Mouse (Mus musculus) liver, postnatal 0 days (tissue): ENCODE data around the gene Wfdc3. TPM values are rescaled to one million over a fixed set of nuclear protein-coding genes. Genes with fewer than 3 reads are reported as not detected.
A peak's percentile ranks its signal among the peaks of the same experiment; 100 is the strongest.

Experiments
- ATAC-seq: fragments of 200-750 bp; cut with Nextera tagmentation; 2 replicates; pipeline ENCODE4 v1.8.0; 2017; ENCODE audit warnings: mild to moderate bottlenecking, moderate library complexity
- DNase-seq: peaks from one replicate; pipeline ENCODE4 v3.0.0-alpha.2; 2016
- H3K27ac ChIP-seq: fragments of 300-500 bp; sonication (generic); 2 replicates; pipeline ENCODE4 v1.5.1; 2014; ENCODE audit warnings: antibody characterized with exemption, moderate library complexity, mild to moderate bottlenecking, low read depth
- H3K27me3 ChIP-seq: fragments of 300-500 bp; sonication (generic); 2 replicates; pipeline ENCODE4 v1.6.1; 2014; ENCODE audit warnings: low read length, control low read depth, mixed read lengths; ENCODE audit not compliant: insufficient read depth
- H3K36me3 ChIP-seq: fragments of 300-500 bp; sonication (generic); replicated peaks from 2 replicates; pipeline ENCODE4 v1.6.1; 2014; ENCODE audit warnings: mild to moderate bottlenecking, control low read depth, low read length, moderate library complexity, mixed read lengths; ENCODE audit not compliant: insufficient read depth
- H3K4me1 ChIP-seq: fragments of 300-500 bp; sonication (generic); 2 replicates; pipeline ENCODE4 v1.6.1; 2014; ENCODE audit warnings: antibody characterized with exemption, mild to moderate bottlenecking, control low read depth; ENCODE audit not compliant: insufficient read depth
- H3K4me2 ChIP-seq: fragments of 300-500 bp; sonication (generic); 2 replicates; pipeline ENCODE4 v1.6.1; 2014; ENCODE audit warnings: low read depth, mild to moderate bottlenecking, low read length, moderate library complexity, mixed read lengths
- H3K4me3 ChIP-seq: fragments of 300-500 bp; sonication (generic); 2 replicates; pipeline ENCODE4 v1.5.1; 2014; ENCODE audit warnings: low read depth, low read length
- H3K9ac ChIP-seq: fragments of 300-500 bp; sonication (generic); replicated peaks from 2 replicates; pipeline ENCODE4 v1.6.1; 2014; ENCODE audit warnings: mild to moderate bottlenecking, moderate library complexity
- H3K9me3 ChIP-seq: fragments of 300-500 bp; sonication (generic); 2 replicates; pipeline ENCODE4 v1.6.1; 2016; ENCODE audit warnings: mild to moderate bottlenecking, control low read depth, low read length, mixed read lengths
- CTCF ChIP-seq: sonication (generic); IDR thresholded peaks from 2 replicates; pipeline ENCODE4 v1.5.1; 2016; ENCODE audit warnings: antibody characterized with exemption, low read depth
- EP300 ChIP-seq: IDR thresholded peaks from 2 replicates; pipeline ENCODE4 v1.6.1; 2016; ENCODE audit warnings: antibody characterized with exemption, low read depth, mild to moderate bottlenecking
- WGBS: fragments of 180-500 bp; shearing (Covaris S2); extraction: QIAGEN DNeasy Blood & Tissue Kit; methylation state at CpG from one replicate; pipeline ENCODE4 v1.1.7; 2014; ENCODE audit not compliant: insufficient replicate concordance; 5-methylcytosine and 5-hydroxymethylcytosine counted together
- polyA plus RNA-seq: library from polyadenylated mRNA; unstranded; fragments of >200 nt; fragmentation: Nextera tagmentation; extraction: Ambion mirVana; gene quantifications from 2 replicates; pipeline ENCODE4 v1.2.1, GENCODE M21; 2015

The Wfdc3 gene
- polyA plus RNA-seq, 1 experiment from 2014 or later, result 2.0 TPM

GRCm38 (mm10) chr2:164761502-164761901 lies 15.8 kb upstream of the Wfdc3 start:
- H3K9ac ChIP-seq, result peak overlapping the region; percentile 55
- no peaks in the 10 kb centered on the region for H3K9me3 ChIP-seq
- H3K27ac ChIP-seq, result peak overlapping the region; percentile 73
- TF ChIP-seq EP300 (peak; percentile 96), CTCF (no peak)
- peaks cover 80% of the 10 kb centered on the region for H3K36me3 ChIP-seq
- DNase-seq, result peak; percentile 60
- no peak overlapping the region for H3K4me3 ChIP-seq
- no peaks in the 10 kb centered on the region for H3K27me3 ChIP-seq
- peaks cover 47% of the 10 kb centered on the region for H3K4me1 ChIP-seq
- peak; percentile 91 for ATAC-seq
- WGBS, result 67% methylated on average over 2 of the region's 2 CpGs
- H3K4me2 ChIP-seq, result no peak overlapping the region

DNA sequence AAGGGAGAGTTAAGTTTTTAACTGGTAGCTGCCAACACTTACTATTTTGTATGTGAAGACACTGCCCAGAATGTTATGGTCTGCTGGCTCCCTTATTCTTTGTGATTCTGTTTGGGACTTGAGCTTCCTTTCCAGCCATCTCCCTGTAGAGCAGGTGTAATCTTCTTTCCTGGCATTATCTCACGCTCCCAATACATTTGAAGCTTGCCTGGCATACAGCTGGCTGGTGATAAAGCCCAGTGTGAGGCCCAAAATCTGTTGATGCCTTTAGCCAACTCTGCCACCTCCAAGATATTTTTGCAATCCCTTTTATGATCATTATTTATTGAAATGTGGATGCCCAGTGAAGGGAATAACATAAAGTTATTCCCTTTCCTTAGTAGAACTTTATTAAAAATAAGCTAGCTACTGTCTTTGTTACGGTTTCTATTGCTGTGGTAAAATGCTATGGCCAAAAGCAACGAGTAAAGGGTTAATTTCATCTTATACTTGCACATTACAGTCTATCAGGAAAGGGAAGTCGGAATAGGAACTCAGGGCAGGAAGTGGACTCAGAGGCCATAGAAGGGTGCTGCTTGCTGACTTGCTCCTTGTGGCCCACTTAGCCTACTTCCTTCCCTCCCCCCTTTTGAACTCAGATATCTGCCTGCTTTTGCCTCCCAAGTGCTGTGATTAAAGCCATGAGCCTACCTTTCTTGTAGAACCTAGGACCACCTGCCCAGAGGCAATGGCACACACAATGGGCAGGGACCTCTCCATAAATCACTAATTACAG lies 14.5 kb upstream of the Wfdc3 start:
- DNase-seq (peak; percentile 58), ATAC-seq (peak; percentile 73)
- no peak overlapping the region for H3K4me3 ChIP-seq
- no peaks in the 10 kb centered on the region for H3K27me3 ChIP-seq
- H3K4me2 ChIP-seq, result peak overlapping the region; percentile 1
- H3K36me3 ChIP-seq, result peaks cover 80% of the 10 kb centered on the region
- no peaks in the 10 kb centered on the region for H3K9me3 ChIP-seq
- H3K4me1 ChIP-seq, result peaks cover 47% of the 10 kb centered on the region
- TF ChIP-seq EP300, result peak; percentile 99
- TF ChIP-seq CTCF, result no peak
- WGBS, result 56% methylated on average over 4 of the region's 4 CpGs
- peak overlapping the region; percentile 73 for H3K27ac ChIP-seq
- H3K9ac ChIP-seq, result peak overlapping the region; percentile 0; the same call in 1 of the 2 replicates

- DNase-seq (no peak), ATAC-seq (peak; percentile 52)
- Histone ChIP-seq H3K36me3 (peaks cover 90% of the 10 kb centered on the region), H3K27me3 (no peaks in the 10 kb centered on the region), H3K9ac (peak overlapping the region; percentile 46), H3K4me2 (0 out of 2 replicates have a peak overlapping the region, but pooled peaks have one; percentile 20), H3K4me1 (peaks cover 47% of the 10 kb centered on the region), H3K4me3 (no peak overlapping the region), H3K9me3 (no peaks in the 10 kb centered on the region), H3K27ac (peak overlapping the region; percentile 73)
- TF ChIP-seq EP300 (peak; percentile 94), CTCF (no peak)
- 53% methylated on average over 1 of the region's 1 CpGs for WGBS
These were observed 13.0 kb upstream of the Wfdc3 start for GRCm38 (mm10) chr2:164758692-164759091.

DNA sequence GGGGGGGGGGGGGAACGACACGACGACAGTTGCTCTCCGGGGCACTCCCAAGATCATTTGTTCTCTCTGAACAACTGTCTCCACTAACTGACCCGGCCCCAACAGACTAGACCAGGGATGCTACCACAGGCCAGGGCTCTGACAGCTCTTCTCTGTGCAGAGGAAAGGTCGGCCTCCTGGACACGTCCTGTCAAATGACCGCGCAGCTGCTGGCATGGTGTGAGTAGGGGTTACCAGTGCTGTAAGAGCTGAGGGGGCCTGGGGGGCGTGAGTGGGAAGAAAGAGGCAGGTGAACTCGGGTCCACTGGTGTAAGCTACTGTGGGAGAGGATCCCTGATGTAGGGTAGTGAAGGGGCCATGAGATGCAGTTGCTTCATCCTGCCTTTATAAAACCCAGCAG lies 12.1 kb upstream of the Wfdc3 start:
- H3K9me3 ChIP-seq, result no peaks in the 10 kb centered on the region
- H3K27me3 ChIP-seq, result no peaks in the 10 kb centered on the region
- no peak for ATAC-seq
- no peak overlapping the region for H3K4me2 ChIP-seq
- TF ChIP-seq CTCF, result no peak
- no peak for TF ChIP-seq EP300
- H3K9ac ChIP-seq, result peak overlapping the region; percentile 46; the same call in 1 of the 2 replicates
- no peak overlapping the region for H3K4me3 ChIP-seq
- DNase-seq, result no peak
- peaks cover 91% of the 10 kb centered on the region for H3K36me3 ChIP-seq
- H3K27ac ChIP-seq, result peak overlapping the region; percentile 73
- 88% methylated on average over 8 of the region's 11 CpGs for WGBS
- H3K4me1 ChIP-seq, result peaks cover 42% of the 10 kb centered on the region

GRCm38 (mm10) chr2:164754800-164755199 lies 9.1 kb upstream of the Wfdc3 start:
- Histone ChIP-seq H3K9me3 (no peaks in the 10 kb centered on the region), H3K9ac (no peak overlapping the region), H3K4me1 (peaks cover 14% of the 10 kb centered on the region), H3K4me3 (no peak overlapping the region), H3K4me2 (no peak overlapping the region), H3K27me3 (no peaks in the 10 kb centered on the region), H3K27ac (peak overlapping the region; percentile 39; the same call in 1 of the 2 replicates), H3K36me3 (peaks cover 93% of the 10 kb centered on the region)
- TF ChIP-seq EP300, result no peak
- no peak for TF ChIP-seq CTCF
- 78% methylated on average over 2 of the region's 2 CpGs for WGBS
- ATAC-seq (no peak), DNase-seq (no peak)

GRCm38 (mm10) chr2:164754105-164754504 lies 8.4 kb upstream of the Wfdc3 start:
- Histone ChIP-seq H3K9ac (no peak overlapping the region), H3K27ac (peak overlapping the region; percentile 39; the same call in 1 of the 2 replicates), H3K36me3 (peaks cover 95% of the 10 kb centered on the region), H3K4me1 (peaks cover 7% of the 10 kb centered on the region), H3K4me3 (no peak overlapping the region), H3K9me3 (no peaks in the 10 kb centered on the region), H3K27me3 (no peaks in the 10 kb centered on the region), H3K4me2 (no peak overlapping the region)
- TF ChIP-seq CTCF, result no peak
- TF ChIP-seq EP300, result 0 out of 2 replicates have a peak, but pooled peaks have one; percentile 10
- 53% methylated on average over 11 of the region's 11 CpGs for WGBS
- ATAC-seq, result no peak
- DNase-seq, result no peak
